Mouse (Mus musculus): ENCODE results near the gene Ctsk.

DNA sequence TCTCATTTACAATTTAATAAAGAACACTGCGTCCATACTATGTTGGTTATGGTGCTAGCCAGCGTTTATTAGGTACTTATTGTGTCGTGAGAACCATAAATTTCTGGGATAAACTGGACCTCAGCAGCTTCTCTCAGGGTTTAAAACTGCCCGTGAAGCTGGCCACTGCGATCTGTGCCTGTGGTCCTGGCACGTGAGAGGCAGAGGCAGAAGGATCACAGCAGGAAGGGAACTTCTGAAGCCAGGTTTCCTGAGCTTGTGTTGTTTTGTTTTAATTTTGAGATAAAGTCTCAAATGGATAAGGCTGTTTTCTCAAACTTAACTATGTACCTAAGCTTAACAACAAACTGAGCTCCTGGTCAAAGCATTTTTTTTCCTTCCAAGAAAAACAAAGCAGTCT is 10.3 kb downstream of the Ctsk start:
- TF ChIP-seq MAX (IDR thresholded peaks at IDR 0.05; ENCODE audit: low read depth) (no peak), REST (IDR thresholded peaks at IDR 0.05; ENCODE audit: insufficient read depth, insufficient read length) (no peak), MYOG (IDR thresholded peaks at IDR 0.05; ENCODE audit: control insufficient read depth in 1 of 3, insufficient read depth in 1 of 3, insufficient read length in 2 of 3, low read depth in 2 of 3) (no peak), TCF12 (IDR thresholded peaks at IDR 0.05; ENCODE audit: insufficient read depth, poor library complexity, severe bottlenecking) (no peak), POLR2A (IDR thresholded peaks at IDR 0.05; ENCODE audit: insufficient read length, low read depth) (no peak), E2F4 (IDR thresholded peaks at IDR 0.05; ENCODE audit: insufficient read depth) (no peak), SRF (IDR thresholded peaks at IDR 0.05; ENCODE audit: control insufficient read depth, insufficient read length, low read depth) (no peak), CEBPB (IDR thresholded peaks at IDR 0.05; ENCODE audit: insufficient read depth, poor library complexity, severe bottlenecking) (no peak)
